Mouse (Mus musculus) brain, embryonic 14.5 days (tissue): ENCODE measurements around the gene Wipi1. TPM values are rescaled to one million over a fixed set of nuclear protein-coding genes. Genes with fewer than 3 reads are reported as not detected.
"Not testable (repeated sequence)": the region's sequence is repeated elsewhere in the genome, so short reads cannot be mapped to it uniquely, and the experiment has no call there.

Source experiments
- DNase-seq: peaks from one replicate; pipeline ENCODE4 v3.0.0-alpha.2; 2011; ENCODE audit warnings: low read depth
- CTCF ChIP-seq: fragments of 200-500 bp; IDR thresholded peaks from 2 replicates; pipeline ENCODE4 v1.5.1; 2012; ENCODE audit warnings: inconsistent platforms, mild to moderate bottlenecking, moderate library complexity, borderline replicate concordance; ENCODE audit not compliant: insufficient read depth, insufficient read length; ENCODE audit errors: extremely low read depth
- POLR2A ChIP-seq: fragments of 200-500 bp; IDR thresholded peaks from 2 replicates; pipeline ENCODE4 v1.6.1; 2012; ENCODE audit warnings: mild to moderate bottlenecking, inconsistent platforms, borderline replicate concordance; ENCODE audit not compliant: poor library complexity, insufficient read depth, insufficient read length, severe bottlenecking; ENCODE audit errors: extremely low read depth
- polyA plus RNA-seq: library from polyadenylated mRNA; depleted of rRNA; stranded (reverse); fragments of >200 nt; gene quantifications from 2 replicates; pipeline ENCODE4 v1.2.3, GENCODE M21; 2012; rRNA removed

Gene Wipi1
- 7.1 and 10.2 TPM in 2 replicates for polyA plus RNA-seq

GRCm38 (mm10) chr11:109611303-109612149, at the start of gene Wipi1:
Wipi1 (minus strand) TSS chr11:109611967.
- peak; percentile 99 for DNase-seq
- TF ChIP-seq CTCF (no peak), POLR2A (peak; percentile 79; the same call in 1 of the 2 replicates)

GRCm38 (mm10) chr11:109660526-109660925, 48.8 kb upstream of the Wipi1 start:
- not testable (repeated sequence) for DNase-seq

DNA sequence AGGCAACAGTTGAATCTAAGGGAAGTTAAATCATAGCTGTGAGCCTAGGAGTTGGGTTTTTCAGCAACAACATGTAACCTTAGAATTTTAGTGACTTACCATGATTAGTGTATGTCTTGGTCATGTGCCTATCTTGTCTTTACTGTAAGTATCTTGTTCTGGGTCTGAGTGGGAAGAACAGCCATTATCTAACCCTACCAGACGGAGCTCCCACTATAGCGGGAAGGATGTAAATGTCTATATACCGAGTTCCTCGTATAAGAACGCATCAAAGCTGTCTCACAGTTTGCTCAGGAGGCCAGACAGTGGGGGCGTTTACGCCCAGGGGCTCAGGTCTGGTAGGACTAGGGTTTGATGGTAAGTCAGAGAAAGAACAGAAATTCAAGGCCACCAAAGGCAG, 44.5 kb upstream of the Wipi1 start:
- no peak for DNase-seq
- TF ChIP-seq POLR2A (no peak), CTCF (no peak)

- no peak for TF ChIP-seq CTCF
- no peak for TF ChIP-seq POLR2A
- DNase-seq = no peak
Measured at GRCm38 (mm10) chr11:109654581-109654980, 42.8 kb upstream of the Wipi1 start.

GRCm38 (mm10) chr11:109653201-109653600, 41.4 kb upstream of the Wipi1 start:
- no peak for DNase-seq
- TF ChIP-seq POLR2A (no peak), CTCF (no peak)

DNA sequence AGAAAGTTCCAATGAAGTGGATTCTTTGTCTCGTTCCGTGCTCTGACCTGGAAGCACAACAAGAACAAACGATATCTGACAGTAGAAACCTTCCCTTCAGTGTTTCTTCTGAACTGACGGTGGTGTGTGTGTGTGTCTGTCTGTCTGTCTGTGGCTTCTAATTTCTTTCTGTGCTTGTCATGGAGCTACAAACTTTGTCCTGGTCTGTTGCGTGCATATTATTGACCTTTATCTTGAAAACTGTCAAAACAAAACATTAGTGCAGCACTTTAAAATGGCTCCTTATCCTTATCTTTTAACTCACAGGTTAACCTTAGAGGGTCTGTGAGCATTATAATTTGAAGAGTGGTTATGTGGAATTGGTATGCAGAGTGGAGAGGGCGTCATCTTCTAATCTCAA, 40.7 kb upstream of the Wipi1 start:
- DNase-seq = no peak
- TF ChIP-seq POLR2A = no peak
- no peak for TF ChIP-seq CTCF

GRCm38 (mm10) chr11:109651566-109652024, 39.8 kb upstream of the Wipi1 start:
- peak; percentile 58 for DNase-seq
- TF ChIP-seq POLR2A (no peak), CTCF (no peak)

DNA sequence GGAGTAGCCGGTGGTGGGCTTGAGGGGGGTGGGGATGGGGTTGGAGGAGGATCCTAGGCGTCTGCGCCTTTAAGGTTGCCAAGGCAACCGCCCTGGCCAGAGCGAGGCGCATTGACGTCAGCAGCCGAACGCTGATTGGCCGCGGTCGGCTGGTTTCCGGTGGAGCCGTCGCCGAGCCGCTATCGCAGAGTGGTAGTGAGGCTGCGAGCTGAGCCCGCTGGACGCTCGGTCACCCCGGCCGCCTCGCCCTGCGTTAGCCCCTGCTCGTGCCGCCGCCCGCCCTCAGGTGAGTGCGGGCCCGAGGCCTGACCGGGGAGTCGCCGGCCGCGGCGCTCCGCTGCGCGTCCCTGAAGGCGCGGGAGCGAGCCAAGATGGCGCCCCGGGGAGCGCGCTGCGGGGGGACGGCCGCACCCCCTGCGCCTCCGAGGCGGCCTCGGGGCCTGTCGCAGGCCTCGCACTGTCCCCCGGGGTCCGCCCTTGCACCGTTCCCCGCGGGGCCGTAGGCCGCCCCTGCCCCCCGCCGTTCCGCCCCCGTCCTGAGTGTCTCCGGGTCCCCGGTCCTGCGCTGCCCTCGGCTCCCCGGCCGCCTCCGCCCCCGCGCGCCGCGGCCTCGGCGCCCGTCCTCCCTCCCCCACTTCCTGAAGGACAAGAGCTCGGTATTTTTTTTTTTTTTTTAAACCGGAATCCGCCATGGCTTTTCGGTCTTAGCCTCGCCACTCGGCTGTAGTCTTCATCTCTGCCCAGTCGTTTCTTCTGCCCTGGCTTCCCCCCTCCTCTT, 39.2 kb upstream of the Wipi1 start:
- TF ChIP-seq CTCF (no peak), POLR2A (peak; percentile 93)
- peak; percentile 98 for DNase-seq

GRCm38 (mm10) chr11:109649975-109650701, 38.4 kb upstream of the Wipi1 start:
- peak; percentile 93 for DNase-seq
- TF ChIP-seq POLR2A (no peak), CTCF (no peak)

- DNase-seq = peak; percentile 73
Measured at GRCm38 (mm10) chr11:109649206-109649605, 37.4 kb upstream of the Wipi1 start, which contains the start of gene Prkar1a. Prkar1a (plus strand) TSS chr11:109649405.

GRCm38 (mm10) chr11:109648510-109648909, 36.7 kb upstream of the Wipi1 start:
- TF ChIP-seq CTCF = no peak
- TF ChIP-seq POLR2A = no peak
- DNase-seq = peak; percentile 83

More at GRCm38 (mm10) chr11:109649206-109649605, 37.4 kb upstream of the Wipi1 start, which contains the start of gene Prkar1a:
- TF ChIP-seq POLR2A (peak; percentile 25; the same call in 1 of the 2 replicates), CTCF (no peak)
